Mouse (Mus musculus): Measurements from ENCODE around the gene Papss2.

DNA sequence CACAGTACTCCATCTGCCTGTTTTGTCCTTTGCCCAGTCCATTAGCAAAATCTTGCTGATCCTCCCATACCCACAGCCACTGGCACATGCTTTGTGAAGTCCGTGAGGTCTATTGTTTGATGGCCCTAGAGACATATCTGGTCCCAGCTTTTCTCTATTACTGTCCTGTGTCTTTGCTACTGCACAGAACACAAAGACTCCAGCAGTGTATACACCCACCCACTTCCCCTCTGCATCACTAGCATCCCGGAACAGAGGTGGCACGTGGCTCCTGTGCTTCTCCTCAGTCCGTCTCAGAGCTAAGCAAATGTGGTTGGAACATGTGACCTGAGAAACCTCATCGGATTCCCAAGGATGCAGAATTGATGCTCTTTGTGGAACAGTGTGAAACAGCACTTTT, 28.1 kb upstream of the Papss2 start:
- TF ChIP-seq CTCF (IDR thresholded peaks at IDR 0.05; ENCODE audit: borderline replicate concordance, insufficient read depth, low read depth, low read length) (no peak), POLR2A (IDR thresholded peaks at IDR 0.05; ENCODE audit: borderline replicate concordance, insufficient read depth, low read length) (no peak)

All from cerebellum, adult 2 months (tissue).